Mouse (Mus musculus): ENCODE data around the gene Kcng1.

DNA sequence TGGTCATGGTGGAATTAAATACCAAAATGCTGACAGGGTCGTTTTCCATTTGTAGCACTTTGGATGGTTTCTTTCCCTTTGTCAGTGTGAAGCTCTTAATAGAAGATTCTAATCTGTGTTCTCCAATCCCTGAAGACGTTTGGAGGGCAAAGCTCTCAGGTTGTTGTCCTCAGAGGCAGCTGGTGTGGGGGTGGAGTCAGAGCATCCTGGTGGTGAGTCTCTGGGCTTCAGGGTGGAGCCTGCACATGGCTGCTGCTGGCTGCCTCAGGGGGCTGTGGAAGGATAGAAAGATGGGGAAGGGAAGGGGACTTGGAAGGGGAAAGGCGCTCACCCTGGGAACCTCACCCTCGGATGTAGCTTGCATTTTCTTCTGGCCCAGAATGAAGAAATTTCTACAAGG, 31.0 kb upstream of the Kcng1 start:
- TF ChIP-seq ZNF384 (IDR thresholded peaks at IDR 0.05; ENCODE audit: low read depth, low read length) (no peak), CTCF (conservative IDR thresholded peaks at IDR 0.05 in 1 of 2, IDR thresholded peaks at IDR 0.05 in 1 of 2; ENCODE audit: low read depth in 2 of 2, low read length in 2 of 2) (no peak), JUND (conservative IDR thresholded peaks at IDR 0.05; ENCODE audit: low read depth, low read length) (no peak), MYC (IDR thresholded peaks at IDR 0.05; ENCODE audit: low read depth, low read length) (no peak), EP300 (IDR thresholded peaks at IDR 0.05; ENCODE audit: low read length) (no peak), KAT2A (IDR thresholded peaks at IDR 0.05; ENCODE audit: insufficient replicate concordance, low read length) (no peak), ELF1 (IDR thresholded peaks at IDR 0.05; ENCODE audit: low read depth, low read length) (no peak), TBP (conservative IDR thresholded peaks at IDR 0.05; ENCODE audit: low read depth, low read length) (no peak), POLR2A (IDR thresholded peaks at IDR 0.05; ENCODE audit: low read depth, low read length) (no peak)

Data from CH12.LX (cell line).